Mouse (Mus musculus) erythroblast, embryonic 14.5 days (primary cell): ENCODE measurements at regions not wholly inside any gene's neighbourhood (a gene's known extent, or its start where the extent isn't known, plus 50 kb on each side); places are given as distances from the start of the nearest gene placed in this dataset.

ENCODE experiments used
- GATA1 ChIP-seq: IDR thresholded peaks from 2 replicates; pipeline ENCODE4 v1.6.1; 2012; ENCODE audit warnings: low read length, inconsistent platforms, mixed read lengths
- TAL1 ChIP-seq: IDR thresholded peaks from 3 replicates; pipeline ENCODE4 v1.6.1; 2012; ENCODE audit warnings: low read length, inconsistent platforms, mixed read lengths

DNA sequence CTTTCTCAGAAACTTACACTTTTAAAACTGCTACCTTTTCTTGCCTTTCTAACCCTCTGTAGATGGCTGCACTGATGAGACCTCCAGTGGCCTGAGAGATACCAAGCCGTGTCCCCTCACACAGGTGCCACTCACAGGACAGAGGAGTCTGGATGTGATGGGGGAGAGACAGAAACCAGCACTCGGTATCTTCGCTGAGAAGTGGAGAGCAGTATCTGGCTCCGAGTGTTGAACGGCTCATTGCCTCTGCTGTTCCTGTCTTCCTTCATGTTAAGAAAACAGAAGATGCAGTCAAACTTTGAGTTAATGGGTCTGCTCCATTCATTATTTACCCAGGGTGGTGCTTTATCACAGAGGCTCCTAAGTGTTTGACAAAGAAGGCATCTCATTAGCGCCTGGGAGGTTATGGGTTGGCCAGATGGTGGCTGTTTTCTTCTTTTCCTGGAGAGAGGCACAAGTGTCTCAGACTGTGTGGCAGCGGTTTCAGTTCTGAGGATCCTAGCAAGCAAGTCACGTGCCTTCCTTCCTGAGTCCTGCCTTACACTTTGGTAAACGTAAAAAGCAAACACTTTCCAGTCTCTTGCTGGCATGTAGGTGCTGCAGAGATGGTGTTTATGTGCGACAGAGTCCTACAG lies 248.6 kb downstream of the Sec16b start:
- TF ChIP-seq GATA1 (no peak), TAL1 (no peak)
